Mouse (Mus musculus) hindbrain, postnatal 0 days (tissue): ENCODE results near the gene Surf6. TPM values are rescaled to one million over a fixed set of nuclear protein-coding genes. Genes with fewer than 3 reads are reported as not detected.
A peak's percentile ranks its signal among the peaks of the same experiment; 100 is the strongest.

Experiments used
- ATAC-seq: fragments of 200-750 bp; cut with Nextera tagmentation; 2 replicates; pipeline ENCODE4 v1.8.0; 2017; ENCODE audit warnings: mild to moderate bottlenecking, moderate TSS enrichment, moderate library complexity
- DNase-seq: peaks from one replicate; pipeline ENCODE4 v3.0.0-alpha.2; 2015; ENCODE audit warnings: low spot score
- H3K27ac ChIP-seq: fragments of 300-500 bp; sonication (generic); 2 replicates; pipeline ENCODE4 v1.5.1; 2014; ENCODE audit warnings: mild to moderate bottlenecking
- H3K27me3 ChIP-seq: fragments of 300-500 bp; sonication (generic); 2 replicates; pipeline ENCODE4 v1.6.1; 2014; ENCODE audit warnings: low read length, mixed read lengths; ENCODE audit not compliant: insufficient read depth
- H3K36me3 ChIP-seq: fragments of 300-500 bp; sonication (generic); 2 replicates; pipeline ENCODE4 v1.6.1; 2014; ENCODE audit warnings: low read length, mixed read lengths; ENCODE audit not compliant: insufficient read depth
- H3K4me1 ChIP-seq: fragments of 300-500 bp; sonication (generic); 2 replicates; pipeline ENCODE4 v1.6.1; 2014; ENCODE audit warnings: antibody characterized with exemption, low read length, mixed read lengths; ENCODE audit not compliant: insufficient read depth
- H3K4me2 ChIP-seq: fragments of 300-500 bp; sonication (generic); 2 replicates; pipeline ENCODE4 v1.6.1; 2014; ENCODE audit warnings: low read depth, mild to moderate bottlenecking, low read length, moderate library complexity, mixed read lengths
- H3K4me3 ChIP-seq: fragments of 300-500 bp; sonication (generic); 2 replicates; pipeline ENCODE4 v1.5.1; 2014; ENCODE audit warnings: low read length
- H3K9ac ChIP-seq: fragments of 300-500 bp; sonication (generic); replicated peaks from 2 replicates; pipeline ENCODE4 v1.6.1; 2014; ENCODE audit warnings: mild to moderate bottlenecking, low read length, moderate library complexity, mixed read lengths
- H3K9me3 ChIP-seq: fragments of 300-500 bp; sonication (generic); 2 replicates; pipeline ENCODE4 v1.6.1; 2016; ENCODE audit warnings: low read length, mixed read lengths
- CTCF ChIP-seq: IDR thresholded peaks from 2 replicates; pipeline ENCODE4 v1.5.1; 2016; ENCODE audit warnings: antibody characterized with exemption, control low read depth, low read depth
- WGBS: fragments of 180-500 bp; shearing (Covaris S2); extraction: QIAGEN DNeasy Blood & Tissue Kit; methylation state at CpG from one replicate; pipeline ENCODE4 v1.1.7; 2014; 5-methylcytosine and 5-hydroxymethylcytosine counted together
- polyA plus RNA-seq: library from polyadenylated mRNA; unstranded; fragments of >200 nt; fragmentation: Nextera tagmentation; extraction: Ambion mirVana; gene quantifications from 2 replicates; pipeline ENCODE4 v1.2.1, GENCODE M21; 2015
- total RNA-seq: library from RNA; depleted of rRNA; stranded (reverse); fragments of >200 nt; gene quantifications from 2 replicates; pipeline ENCODE4 v1.2.3, GENCODE M21; 2014; rRNA removed

The Surf6 gene
- total and polyA plus RNA-seq, 2 experiments from 2014 or later: 13.9 to 20.5 TPM

GRCm38 (mm10) chr2:26878571-26878970 lies 24.1 kb downstream of the Surf6 start:
- ATAC-seq (no peak), DNase-seq (no peak)
- Histone ChIP-seq H3K27me3 (no peaks in the 10 kb centered on the region), H3K4me1 (no peaks in the 10 kb centered on the region), H3K27ac (no peak overlapping the region), H3K9ac (no peak overlapping the region), H3K4me2 (no peak overlapping the region), H3K4me3 (no peak overlapping the region), H3K9me3 (no peaks in the 10 kb centered on the region), H3K36me3 (no peaks in the 10 kb centered on the region)
- no peak for TF ChIP-seq CTCF

- H3K27ac ChIP-seq: no peak overlapping the region
- H3K4me2 ChIP-seq: no peak overlapping the region
- H3K4me1 ChIP-seq: no peaks in the 10 kb centered on the region
- H3K27me3 ChIP-seq: no peaks in the 10 kb centered on the region
- no peaks in the 10 kb centered on the region for H3K9me3 ChIP-seq
- ATAC-seq (no peak), DNase-seq (no peak)
- WGBS: 72% methylated on average over 6 of the region's 6 CpGs
- no peak for TF ChIP-seq CTCF
- no peaks in the 10 kb centered on the region for H3K36me3 ChIP-seq
- H3K9ac ChIP-seq: no peak overlapping the region
- H3K4me3 ChIP-seq: no peak overlapping the region
Measured at GRCm38 (mm10) chr2:26870666-26871065, 32.0 kb downstream of the Surf6 start.

GRCm38 (mm10) chr2:26864879-26865278 lies 37.8 kb downstream of the Surf6 start, which contains the start of gene Abo:
TSS of gene Abo (minus strand) at chr2:26864979.
- 78% methylated on average over 3 of the region's 3 CpGs for WGBS
- Histone ChIP-seq H3K4me3 (no peak within 1 kb of the TSS), H3K36me3 (no peaks in the 10 kb centered on the region), H3K4me2 (no peak within 1 kb of the TSS), H3K9me3 (no peaks in the 10 kb centered on the region), H3K9ac (no peak within 1 kb of the TSS), H3K27ac (no peak within 1 kb of the TSS), H3K27me3 (no peaks in the 10 kb centered on the region), H3K4me1 (no peaks in the 10 kb centered on the region)
- ATAC-seq (no peak), DNase-seq (no peak)
- TF ChIP-seq CTCF: no peak

- Histone ChIP-seq H3K36me3 (no peaks in the 10 kb centered on the region), H3K4me1 (no peaks in the 10 kb centered on the region), H3K9ac (no peak overlapping the region), H3K27ac (no peak overlapping the region), H3K9me3 (no peaks in the 10 kb centered on the region), H3K27me3 (no peaks in the 10 kb centered on the region), H3K4me3 (no peak overlapping the region), H3K4me2 (no peak overlapping the region)
- DNase-seq (no peak), ATAC-seq (no peak)
- TF ChIP-seq CTCF: no peak
- 75% methylated on average over 3 of the region's 3 CpGs for WGBS
Measured at GRCm38 (mm10) chr2:26862856-26863255, 39.8 kb downstream of the Surf6 start.

- H3K36me3 ChIP-seq: no peaks in the 10 kb centered on the region
- no peaks in the 10 kb centered on the region for H3K27me3 ChIP-seq
- WGBS: 59% methylated on average over 2 of the region's 2 CpGs
- ATAC-seq: no peak
- TF ChIP-seq CTCF: peak; percentile 49
- H3K4me3 ChIP-seq: no peak overlapping the region
- no peaks in the 10 kb centered on the region for H3K4me1 ChIP-seq
- no peak overlapping the region for H3K27ac ChIP-seq
- no peaks in the 10 kb centered on the region for H3K9me3 ChIP-seq
- H3K4me2 ChIP-seq: no peak overlapping the region
- peak; percentile 10 for DNase-seq
- H3K9ac ChIP-seq: no peak overlapping the region
Measured at GRCm38 (mm10) chr2:26847706-26848105, 55.0 kb downstream of the Surf6 start.

Other genes with a start within 250 kb of the Surf6 start
- not detected in 2 replicates for gene Lcn4, start 231.6 kb downstream of the Surf6 start, total RNA-seq
- not detected in 2 replicates for gene Lcn4, start 231.6 kb downstream of the Surf6 start, polyA plus RNA-seq
- 0.86 TPM in 1 of 2 replicates, not detected in the other for gene Abo, start 37.9 kb downstream of the Surf6 start, total RNA-seq
- gene Abo, start 37.9 kb downstream of the Surf6 start, polyA plus RNA-seq: not detected in 2 replicates
- gene Med22, start 7.8 kb upstream of the Surf6 start, total RNA-seq: 116 and 122 TPM in 2 replicates
- gene Med22, start 7.8 kb upstream of the Surf6 start, polyA plus RNA-seq: 125 and 141 TPM in 2 replicates
- gene Rpl7a, start 7.9 kb upstream of the Surf6 start, total RNA-seq: 863 and 1,008 TPM in 2 replicates
- 446 and 467 TPM in 2 replicates for gene Rpl7a, start 7.9 kb upstream of the Surf6 start, polyA plus RNA-seq
- 16.3 and 24.4 TPM in 2 replicates for gene Surf2, start 13.5 kb upstream of the Surf6 start, total RNA-seq
- gene Surf2, start 13.5 kb upstream of the Surf6 start, polyA plus RNA-seq: 50.4 and 54.6 TPM in 2 replicates
- 63.1 and 63.4 TPM in 2 replicates for gene Surf1, start 13.7 kb upstream of the Surf6 start, total RNA-seq
- 112 and 117 TPM in 2 replicates for gene Surf1, start 13.7 kb upstream of the Surf6 start, polyA plus RNA-seq
- 126 TPM in 2 replicates for gene Surf4, start 31.0 kb upstream of the Surf6 start, total RNA-seq
- gene Surf4, start 31.0 kb upstream of the Surf6 start, polyA plus RNA-seq: 97.8 and 107 TPM in 2 replicates
- not detected in 2 replicates for gene Stkld1, start 31.2 kb upstream of the Surf6 start, total RNA-seq
- gene Stkld1, start 31.2 kb upstream of the Surf6 start, polyA plus RNA-seq: 0.23 and 0.33 TPM in 2 replicates
- gene Rexo4, start 61.5 kb upstream of the Surf6 start, total RNA-seq: 35.3 and 38.0 TPM in 2 replicates
- gene Rexo4, start 61.5 kb upstream of the Surf6 start, polyA plus RNA-seq: 25.0 and 26.3 TPM in 2 replicates
- not detected in 2 replicates for gene Adamts13, start 70.5 kb upstream of the Surf6 start, total RNA-seq
- gene Adamts13, start 70.5 kb upstream of the Surf6 start, polyA plus RNA-seq: not detected in 2 replicates
- 50.1 and 50.4 TPM in 2 replicates for gene Cacfd1, start 107.0 kb upstream of the Surf6 start, total RNA-seq
- gene Cacfd1, start 107.0 kb upstream of the Surf6 start, polyA plus RNA-seq: 89.1 and 90.6 TPM in 2 replicates
- gene Slc2a6, start 125.1 kb upstream of the Surf6 start, total RNA-seq: 29.2 and 30.9 TPM in 2 replicates
- gene Slc2a6, start 125.1 kb upstream of the Surf6 start, polyA plus RNA-seq: 16.7 and 19.2 TPM in 2 replicates
- not detected in 2 replicates for gene Mymk, start 169.3 kb upstream of the Surf6 start, total RNA-seq
- gene Mymk, start 169.3 kb upstream of the Surf6 start, polyA plus RNA-seq: 0.19 and 0.30 TPM in 2 replicates
- gene Adamtsl2, start 176.5 kb upstream of the Surf6 start, total RNA-seq: 8.7 and 9.9 TPM in 2 replicates
- gene Adamtsl2, start 176.5 kb upstream of the Surf6 start, polyA plus RNA-seq: 4.4 and 5.3 TPM in 2 replicates
- 7.1 and 8.5 TPM in 2 replicates for gene Fam163b, start 239.6 kb upstream of the Surf6 start, total RNA-seq
- 9.6 and 10.3 TPM in 2 replicates for gene Fam163b, start 239.6 kb upstream of the Surf6 start, polyA plus RNA-seq